Mouse (Mus musculus): ENCODE measurements around the gene Mfap2. TPM values are rescaled to one million over a fixed set of nuclear protein-coding genes. Genes with fewer than 3 reads are reported as not detected.

The Mfap2 gene
- polyA plus RNA-seq (2017; shearing (Covaris generic)), result not detected

GRCm38 (mm10) chr4:141010118-141010517, at the start of gene Mfap2:
Gene Mfap2, plus strand, starts transcription at chr4:141010418.
- no peak for ATAC-seq

DNA sequence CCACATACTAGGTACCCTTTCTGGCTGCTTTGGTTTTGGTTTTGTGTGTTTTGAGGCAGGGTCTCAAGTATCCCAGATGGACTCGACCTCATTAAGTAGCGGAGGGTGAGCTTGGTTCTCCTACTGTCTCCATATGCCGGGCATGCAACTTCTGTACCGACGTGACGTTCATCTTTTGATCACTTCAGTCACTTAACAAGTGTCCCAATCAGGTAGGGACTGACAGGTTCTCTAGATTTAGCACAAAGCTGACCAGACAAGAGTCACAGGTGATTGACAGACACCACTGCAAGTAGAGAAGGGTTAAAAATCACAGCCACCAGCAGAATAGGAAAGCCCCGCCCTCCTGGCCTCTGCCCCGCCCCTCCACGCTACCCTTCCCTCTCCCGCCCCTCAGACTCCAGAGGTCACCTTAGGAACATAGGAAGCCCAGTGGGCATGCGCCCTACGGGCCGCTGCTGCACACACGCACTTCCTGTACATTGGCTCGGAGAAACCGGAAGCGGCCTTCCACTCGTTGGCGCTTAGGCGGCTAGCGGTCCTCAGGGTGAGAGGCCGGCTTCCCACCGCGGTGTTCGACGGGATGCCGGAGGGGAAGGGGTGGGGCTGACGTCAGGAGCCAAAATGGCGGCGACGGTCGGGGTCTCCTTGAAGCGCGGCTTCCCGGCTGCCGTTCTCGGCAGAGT, 49.3 kb upstream of the Mfap2 start, which contains the start of gene Sdhb:
Gene Sdhb (plus strand): TSS at position 423 of the 686 bp plus-strand sequence.
- peak; percentile 89 for ATAC-seq

DNA sequence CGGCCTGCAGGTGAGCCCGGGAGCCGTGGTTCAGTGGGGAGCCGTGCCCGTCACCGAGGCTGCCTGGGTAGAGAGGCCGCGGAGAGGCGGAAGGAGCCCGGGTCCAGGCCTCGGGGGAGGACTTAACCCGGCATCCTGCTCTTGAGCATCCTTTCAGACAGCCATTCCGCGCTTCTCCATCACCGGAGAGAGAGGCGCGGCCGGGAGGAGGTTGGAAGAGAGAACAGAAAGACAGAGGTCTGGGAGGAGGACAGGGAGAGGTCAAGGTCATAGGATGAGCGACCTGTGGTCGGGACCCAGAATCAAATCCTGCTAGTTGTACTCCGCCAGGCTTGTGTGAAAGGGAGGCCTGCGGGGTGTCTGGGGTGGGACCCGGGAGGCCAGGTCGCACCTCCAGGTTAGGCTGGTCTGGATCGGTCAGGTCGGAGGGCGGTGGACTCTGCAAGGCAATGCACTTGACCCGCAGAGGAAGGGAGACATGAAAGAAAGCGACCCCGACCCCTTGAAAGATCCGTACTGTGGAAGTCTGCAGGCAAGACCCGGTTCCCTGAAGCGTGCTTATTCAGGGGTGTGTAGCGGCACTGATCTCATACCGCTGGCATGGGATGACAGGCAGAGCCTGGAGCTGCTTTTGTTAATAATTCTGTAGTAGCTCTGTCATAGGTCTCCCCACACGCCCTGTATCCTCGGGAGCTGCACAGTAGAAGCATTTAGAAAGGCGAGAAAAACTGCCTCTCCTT, 48.6 kb upstream of the Mfap2 start:
- ATAC-seq, result peak; percentile 43

- no peak for ATAC-seq
These were observed 47.9 kb upstream of the Mfap2 start for GRCm38 (mm10) chr4:140962207-140962909.

GRCm38 (mm10) chr4:140962950-140963349, 47.3 kb upstream of the Mfap2 start:
- ATAC-seq, result no peak

GRCm38 (mm10) chr4:140963941-140964597, 46.1 kb upstream of the Mfap2 start:
- no peak for ATAC-seq

DNA sequence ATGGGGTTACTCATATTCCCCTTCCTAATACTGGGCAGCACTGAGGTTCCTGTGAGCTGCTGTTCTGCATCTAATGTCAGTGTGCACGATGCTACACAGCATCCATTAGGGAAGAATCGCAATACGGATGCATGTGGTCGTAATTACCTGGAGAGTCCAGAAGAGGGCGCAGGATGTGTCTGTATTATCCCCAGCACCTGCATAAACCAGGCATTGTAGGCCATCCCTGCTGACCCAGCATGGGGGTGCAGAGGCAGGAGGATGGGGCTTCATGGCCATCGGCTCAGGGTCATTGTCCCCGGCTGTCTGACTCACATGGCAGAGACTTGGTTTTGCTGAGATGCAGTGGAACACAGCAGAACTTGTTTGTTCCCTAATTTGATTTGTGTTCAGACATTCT, 45.6 kb upstream of the Mfap2 start:
- ATAC-seq, result no peak

DNA sequence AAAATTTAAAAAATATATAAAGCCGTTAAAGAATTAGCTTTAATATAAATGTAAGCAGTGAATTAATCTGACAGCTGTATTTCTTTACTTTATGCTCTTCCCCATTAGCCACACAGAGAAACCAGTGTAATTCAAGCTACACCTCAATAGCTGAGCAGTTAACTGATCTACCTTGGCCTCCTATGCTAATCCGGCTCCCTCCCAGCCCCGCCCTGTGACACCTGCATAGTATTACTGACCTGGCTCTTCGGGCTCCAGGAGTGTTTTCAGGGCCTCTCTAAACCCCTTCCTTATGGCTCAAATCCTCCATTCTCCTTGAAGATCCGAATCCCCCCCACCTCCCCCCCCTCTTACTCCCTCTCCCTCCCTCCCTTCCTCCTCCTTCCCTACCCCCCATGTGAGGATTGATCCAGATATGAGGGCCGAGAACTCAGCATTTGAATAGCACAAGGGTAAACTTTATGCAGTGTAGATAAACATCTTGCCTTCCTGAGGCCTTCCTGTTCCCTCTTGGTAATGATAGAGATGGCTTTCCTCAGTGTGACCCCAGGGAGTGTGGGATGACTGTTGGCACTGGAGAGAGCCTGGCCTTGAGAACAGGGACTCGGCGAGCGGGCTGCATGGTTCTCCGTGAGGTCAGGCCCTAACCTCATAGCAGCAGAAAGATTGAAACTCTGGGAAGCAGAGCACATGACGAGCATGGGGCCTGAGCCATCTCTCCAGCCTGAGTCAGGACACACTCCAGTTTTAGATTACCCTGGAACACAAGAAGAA, 42.6 kb upstream of the Mfap2 start:
- ATAC-seq, result no peak

GRCm38 (mm10) chr4:140971691-140972090, 38.5 kb upstream of the Mfap2 start:
- no peak for ATAC-seq

- ATAC-seq, result no peak
These were observed 35.8 kb upstream of the Mfap2 start for GRCm38 (mm10) chr4:140974408-140974807.

DNA sequence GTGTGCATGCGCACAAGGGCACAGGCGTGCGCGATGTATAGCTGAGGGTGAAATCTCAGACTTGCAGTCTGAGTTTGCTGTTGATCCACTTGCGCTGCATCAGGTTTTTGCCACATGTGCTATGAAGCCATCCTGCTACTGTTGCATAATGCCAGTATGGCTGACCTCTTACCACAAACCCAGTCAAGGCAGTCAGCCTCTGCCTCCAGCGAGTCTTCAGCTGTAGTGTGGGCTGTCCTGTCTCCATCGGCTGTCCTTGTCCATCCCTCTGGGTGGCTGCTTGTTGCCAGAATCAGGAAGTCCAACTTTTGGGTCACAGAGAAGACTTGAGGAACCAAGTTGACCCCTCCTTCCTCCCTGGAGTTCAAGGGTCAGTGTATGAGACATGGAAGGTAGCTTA, 34.9 kb upstream of the Mfap2 start:
- ATAC-seq, result no peak

- ATAC-seq, result no peak
These were observed 32.9 kb upstream of the Mfap2 start for GRCm38 (mm10) chr4:140977278-140977677.

DNA sequence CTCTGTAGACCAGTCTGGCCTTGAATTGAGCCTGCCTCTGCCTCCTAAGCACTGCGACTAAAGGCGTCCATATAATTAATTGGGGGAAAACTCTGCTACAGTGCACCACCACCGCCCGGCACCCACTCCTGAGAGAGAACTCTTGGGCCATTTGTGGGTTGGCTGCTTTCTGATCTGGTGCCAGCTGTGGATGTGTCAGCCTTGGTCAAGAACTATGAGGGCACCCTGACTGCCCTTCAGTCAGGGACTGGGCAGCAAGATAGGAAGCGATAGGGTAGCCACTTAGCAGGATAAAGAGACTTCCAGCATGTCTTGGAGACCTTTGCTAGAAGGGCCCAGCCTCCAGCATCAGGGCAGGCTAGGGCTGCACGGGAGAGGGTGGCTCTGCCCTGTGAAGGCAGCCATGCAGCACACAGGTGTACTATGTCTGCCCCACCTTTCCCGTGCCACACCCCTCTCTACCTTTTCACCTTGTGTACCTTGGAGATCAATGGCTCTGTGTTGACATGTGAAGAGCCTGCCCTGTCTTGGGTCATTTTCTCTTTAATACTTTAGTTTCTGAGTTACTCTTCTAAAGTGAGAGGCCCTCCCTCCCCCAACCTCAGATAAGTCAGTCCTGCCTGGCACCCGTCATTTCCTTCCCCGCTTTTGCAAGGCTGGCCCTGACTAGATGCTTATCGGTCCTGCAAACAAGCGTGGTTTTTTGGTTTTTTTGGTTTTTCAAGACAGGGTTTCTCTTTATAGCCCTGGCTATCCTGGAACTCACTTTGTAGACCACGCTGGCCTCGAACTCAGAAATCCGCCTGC, 32.1 kb upstream of the Mfap2 start:
- ATAC-seq, result no peak

GRCm38 (mm10) chr4:140981605-140982004, 28.6 kb upstream of the Mfap2 start:
- no peak for ATAC-seq

GRCm38 (mm10) chr4:140982808-140983207, 27.4 kb upstream of the Mfap2 start:
- ATAC-seq, result no peak

DNA sequence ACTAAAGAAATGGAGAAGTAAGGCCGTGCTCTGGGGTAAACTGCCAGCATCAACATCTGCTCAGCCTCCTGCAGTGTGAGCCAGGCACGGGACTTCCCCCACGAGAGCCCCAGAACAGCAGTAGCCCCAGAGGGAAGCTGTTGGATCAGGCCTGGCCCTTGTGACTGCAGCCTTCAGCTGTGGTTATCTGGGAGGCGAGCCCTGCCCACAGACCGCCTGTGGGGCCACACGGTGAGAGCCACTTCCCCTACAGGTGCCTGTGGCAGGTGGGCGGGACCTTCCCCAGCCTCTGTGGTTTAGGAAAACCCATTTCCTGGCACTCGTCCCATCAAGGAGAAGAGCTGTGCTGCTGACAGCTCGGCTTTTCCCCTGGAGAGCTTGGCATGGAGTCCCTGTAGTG, 26.8 kb upstream of the Mfap2 start:
- ATAC-seq, result peak; percentile 71

GRCm38 (mm10) chr4:140984544-140984943, 25.7 kb upstream of the Mfap2 start:
- ATAC-seq, result no peak

DNA sequence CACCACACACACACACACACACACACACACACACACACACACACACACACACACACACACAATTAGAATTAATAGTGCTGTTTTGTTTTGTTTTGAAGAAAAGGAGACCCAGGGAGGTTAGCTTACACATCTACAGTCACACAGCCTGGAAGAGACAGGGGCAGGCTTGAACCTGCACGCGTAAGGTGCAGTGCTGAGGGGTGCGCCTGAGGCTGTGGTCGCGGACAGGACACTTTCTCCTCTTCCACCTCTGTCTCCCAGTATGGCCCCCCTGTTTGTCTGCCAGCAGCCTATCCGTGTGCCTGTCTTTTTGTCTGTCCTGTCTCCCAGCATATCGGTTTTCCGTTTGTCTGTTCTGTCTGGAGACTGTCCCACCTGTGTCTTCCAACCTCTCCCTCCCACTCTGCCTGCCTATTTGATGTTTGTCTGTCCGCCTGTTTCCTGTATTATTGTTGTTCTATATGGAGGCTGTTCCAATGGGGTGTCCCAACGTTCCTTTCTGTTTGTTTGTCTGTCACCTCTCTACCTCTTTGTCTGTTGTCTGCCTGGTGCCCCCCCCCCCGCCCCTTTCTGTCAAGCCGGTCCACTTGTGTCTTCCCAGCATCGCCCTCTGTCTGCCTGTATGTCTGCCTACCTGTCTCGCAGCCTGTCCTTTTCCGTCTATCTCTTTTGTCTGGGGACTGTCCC, 24.1 kb upstream of the Mfap2 start:
- ATAC-seq, result peak; percentile 12

DNA sequence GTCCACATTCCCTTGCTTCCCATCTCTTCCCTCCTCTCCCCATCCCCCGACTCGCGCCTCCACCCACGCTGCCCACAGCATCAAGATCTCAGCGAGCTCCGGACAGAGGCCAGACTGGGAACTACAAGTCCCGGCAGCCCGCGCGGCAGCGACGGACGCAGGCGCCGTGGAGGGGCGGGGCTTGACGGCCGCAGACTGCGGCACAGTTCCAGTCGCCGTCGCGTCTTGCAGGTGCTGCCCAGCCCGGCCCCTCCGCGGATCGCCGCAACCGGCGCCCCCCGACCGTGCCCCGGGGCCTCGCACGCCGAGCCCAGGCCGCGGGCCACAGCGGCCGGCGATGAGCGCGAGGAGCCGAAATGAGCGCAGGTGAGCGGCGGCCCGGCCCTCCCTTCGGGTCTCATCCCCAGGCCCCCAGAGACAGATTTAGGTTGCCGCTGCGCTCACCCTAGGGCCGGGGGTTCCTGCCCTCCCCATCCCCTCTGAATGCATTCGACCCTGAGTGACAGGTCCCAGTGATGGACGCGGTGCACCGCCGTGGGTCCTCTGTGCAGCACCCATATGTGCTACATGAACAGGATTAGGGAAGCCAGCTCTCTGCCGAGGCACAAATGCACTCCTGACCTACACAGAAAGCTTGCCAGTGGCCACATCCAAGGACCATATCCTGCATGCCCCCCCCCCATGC, 23.4 kb upstream of the Mfap2 start, which contains the start of gene Atp13a2:
Gene Atp13a2 (plus strand): TSS at position 163 of the 685 bp plus-strand sequence.
- ATAC-seq, result peak; percentile 72

DNA sequence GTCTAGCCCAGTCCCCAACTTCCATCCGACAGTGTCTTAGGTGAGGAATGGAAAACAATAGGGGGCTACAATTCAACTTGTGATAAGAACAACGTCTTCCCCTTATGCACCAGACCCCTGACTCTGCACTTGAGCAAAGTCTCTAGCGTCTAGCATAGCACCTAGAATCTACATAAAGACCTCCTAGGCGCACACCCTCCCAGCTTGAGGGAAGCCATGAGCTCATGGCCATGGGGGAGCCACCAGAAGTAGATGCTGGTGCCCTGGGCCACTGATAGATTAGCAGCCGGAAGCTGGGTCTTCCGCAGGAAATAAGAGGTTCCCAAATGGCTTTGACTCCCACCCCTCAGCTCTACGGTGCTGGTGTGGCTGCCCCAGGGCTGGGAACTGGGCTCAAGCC, 22.7 kb upstream of the Mfap2 start:
- ATAC-seq, result peak; percentile 18

Measured in activated CD4-positive, CD25-positive, alpha-beta regulatory T cell, adult 4 months (primary cell).